Mouse (Mus musculus): ENCODE results near the gene Dgkd.
A peak's percentile ranks its signal among the peaks of the same experiment; 100 is the strongest.
"Not testable (repeated sequence)": the region's sequence is repeated elsewhere in the genome, so short reads cannot be mapped to it uniquely, and the experiment has no call there.

The Dgkd gene

GRCm38 (mm10) chr1:87852892-87853600 lies at the start of gene Dgkd:
Gene Dgkd, plus strand, starts transcription at chr1:87853287.
- peak; percentile 65 for DNase-seq (ENCODE audit: low spot score)

GRCm38 (mm10) chr1:87803576-87803975 lies 49.5 kb upstream of the Dgkd start, which contains the start of gene Sag:
Gene Sag, plus strand, starts transcription at chr1:87803680.
- DNase-seq (ENCODE audit: low spot score): no peak

- DNase-seq (ENCODE audit: low spot score): no peak
Observed at GRCm38 (mm10) chr1:87807751-87808150, 45.3 kb upstream of the Dgkd start.

GRCm38 (mm10) chr1:87811391-87811790 lies 41.7 kb upstream of the Dgkd start:
- no peak for DNase-seq (ENCODE audit: low spot score)

- no peak for DNase-seq (ENCODE audit: low spot score)
Observed at GRCm38 (mm10) chr1:87812061-87812460, 41.0 kb upstream of the Dgkd start.

- DNase-seq (ENCODE audit: low spot score): no peak
Observed at GRCm38 (mm10) chr1:87813155-87813554, 39.9 kb upstream of the Dgkd start.

- DNase-seq (ENCODE audit: low spot score): peak; percentile 58
Observed at GRCm38 (mm10) chr1:87813681-87814080, 39.4 kb upstream of the Dgkd start.

GRCm38 (mm10) chr1:87824420-87824995 lies 28.6 kb upstream of the Dgkd start:
- no peak for DNase-seq (ENCODE audit: low spot score)

- no peak for DNase-seq (ENCODE audit: low spot score)
Observed at GRCm38 (mm10) chr1:87825281-87825680, 27.8 kb upstream of the Dgkd start.

GRCm38 (mm10) chr1:87825991-87826390 lies 27.1 kb upstream of the Dgkd start:
- no peak for DNase-seq (ENCODE audit: low spot score)

GRCm38 (mm10) chr1:87826474-87826873 lies 26.6 kb upstream of the Dgkd start:
- no peak for DNase-seq (ENCODE audit: low spot score)

GRCm38 (mm10) chr1:87827476-87827875 lies 25.6 kb upstream of the Dgkd start:
- not testable (repeated sequence) for DNase-seq (ENCODE audit: low spot score)

- DNase-seq (ENCODE audit: low spot score): peak; percentile 87
Observed at GRCm38 (mm10) chr1:87828185-87828584, 24.9 kb upstream of the Dgkd start.

- no peak for DNase-seq (ENCODE audit: low spot score)
Observed at GRCm38 (mm10) chr1:87828926-87829580, 24.0 kb upstream of the Dgkd start.

GRCm38 (mm10) chr1:87829621-87830211 lies 23.4 kb upstream of the Dgkd start:
- DNase-seq (ENCODE audit: low spot score): peak; percentile 65

- DNase-seq (ENCODE audit: low spot score): no peak
Observed at GRCm38 (mm10) chr1:87836453-87836852, 16.6 kb upstream of the Dgkd start.

GRCm38 (mm10) chr1:87837018-87837417 lies 16.1 kb upstream of the Dgkd start:
- DNase-seq (ENCODE audit: low spot score): no peak

GRCm38 (mm10) chr1:87840411-87841208 lies 12.5 kb upstream of the Dgkd start:
- no peak for DNase-seq (ENCODE audit: low spot score)

GRCm38 (mm10) chr1:87846801-87847474 lies 6.1 kb upstream of the Dgkd start:
- DNase-seq (ENCODE audit: low spot score): peak; percentile 83

- no peak for DNase-seq (ENCODE audit: low spot score)
Observed at GRCm38 (mm10) chr1:87847475-87848168, 5.5 kb upstream of the Dgkd start.

Measured in T-cell, adult 2 months (primary cell).